Mouse (Mus musculus) liver, embryonic 12.5 days (tissue): Measurements from ENCODE around the gene Rnf138rt1. TPM values are rescaled to one million over a fixed set of nuclear protein-coding genes. Genes with fewer than 3 reads are reported as not detected.

ENCODE experiments used
- polyA plus RNA-seq: library from polyadenylated mRNA; unstranded; fragments of >200 nt; fragmentation: Nextera tagmentation; extraction: Ambion mirVana; gene quantifications from 2 replicates; pipeline ENCODE4 v1.2.1, GENCODE M21; 2016

The Rnf138rt1 gene
- polyA plus RNA-seq, 1 experiment from 2014 or later = not detected

Other genes starting within 250 kb of the Rnf138rt1 start
- gene Grpr, start 211.7 kb downstream of the Rnf138rt1 start, polyA plus RNA-seq = not detected in 2 replicates
- 6.0 and 6.2 TPM in 2 replicates for gene Ap1s2, start 147.7 kb upstream of the Rnf138rt1 start, polyA plus RNA-seq
- 25.5 and 32.2 TPM in 2 replicates for gene Zrsr2, start 197.3 kb upstream of the Rnf138rt1 start, polyA plus RNA-seq